Mouse (Mus musculus): ENCODE data around the gene Tgfbr1. TPM values are rescaled to one million over a fixed set of nuclear protein-coding genes. Genes with fewer than 3 reads are reported as not detected.

Tgfbr1 gene
- polyA plus RNA-seq, 1 experiment, result 2.4 TPM

DNA sequence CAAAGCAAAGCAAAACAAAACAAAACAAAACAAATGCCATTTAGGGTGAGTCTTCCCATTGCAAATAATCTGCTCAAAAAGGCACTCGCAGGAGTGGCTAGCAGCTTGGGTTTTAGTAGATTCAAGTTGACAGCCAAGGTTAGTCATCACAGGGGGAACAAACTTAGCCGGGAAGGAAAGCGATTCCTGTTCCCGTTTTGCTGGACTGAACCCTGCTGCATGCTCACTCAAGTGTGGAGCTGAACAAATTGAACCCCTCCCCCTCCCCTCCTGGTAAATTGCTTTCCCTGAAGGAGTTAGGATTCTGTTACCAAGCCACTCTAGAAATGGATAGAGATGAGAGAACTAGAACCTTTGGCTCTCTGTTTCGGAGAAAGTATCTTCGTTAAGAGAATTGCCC is 3.3 kb upstream of the Tgfbr1 start:
- H3ac ChIP-seq (ENCODE audit: control insufficient read depth, insufficient read length, low read depth), result no peak overlapping the region
- peaks cover 18% of the 10 kb centered on the region for H3K27me3 ChIP-seq (ENCODE audit: control insufficient read depth, insufficient read depth, insufficient read length)
- TF ChIP-seq FOSL1 (IDR thresholded peaks at IDR 0.05; ENCODE audit: insufficient read depth, low read length, poor library complexity, severe bottlenecking) (no peak), USF1 (IDR thresholded peaks at IDR 0.05; ENCODE audit: low read depth) (no peak), CTCF (IDR thresholded peaks at IDR 0.05; ENCODE audit: control insufficient read depth, insufficient read depth, insufficient read length) (no peak), MAX (IDR thresholded peaks at IDR 0.05) (no peak), MYOG (IDR thresholded peaks at IDR 0.05; ENCODE audit: control insufficient read depth, extremely low read depth, insufficient read length) (no peak), CEBPB (IDR thresholded peaks at IDR 0.05; ENCODE audit: low read depth) (no peak), MYOD1 (IDR thresholded peaks at IDR 0.05; ENCODE audit: control insufficient read depth, insufficient read length, low read depth) (no peak)
- H3K79me3 ChIP-seq (ENCODE audit: low read depth), result no peaks in the 10 kb centered on the region
- no peaks in the 10 kb centered on the region for H3K36me3 ChIP-seq (ENCODE audit: control insufficient read depth, insufficient read depth)
- H3K4me3 ChIP-seq (ENCODE audit: insufficient read depth, poor library complexity, severe bottlenecking), result no peak overlapping the region
- H3K79me2 ChIP-seq (ENCODE audit: control insufficient read depth, insufficient read depth), result peaks cover 13% of the 10 kb centered on the region

DNA sequence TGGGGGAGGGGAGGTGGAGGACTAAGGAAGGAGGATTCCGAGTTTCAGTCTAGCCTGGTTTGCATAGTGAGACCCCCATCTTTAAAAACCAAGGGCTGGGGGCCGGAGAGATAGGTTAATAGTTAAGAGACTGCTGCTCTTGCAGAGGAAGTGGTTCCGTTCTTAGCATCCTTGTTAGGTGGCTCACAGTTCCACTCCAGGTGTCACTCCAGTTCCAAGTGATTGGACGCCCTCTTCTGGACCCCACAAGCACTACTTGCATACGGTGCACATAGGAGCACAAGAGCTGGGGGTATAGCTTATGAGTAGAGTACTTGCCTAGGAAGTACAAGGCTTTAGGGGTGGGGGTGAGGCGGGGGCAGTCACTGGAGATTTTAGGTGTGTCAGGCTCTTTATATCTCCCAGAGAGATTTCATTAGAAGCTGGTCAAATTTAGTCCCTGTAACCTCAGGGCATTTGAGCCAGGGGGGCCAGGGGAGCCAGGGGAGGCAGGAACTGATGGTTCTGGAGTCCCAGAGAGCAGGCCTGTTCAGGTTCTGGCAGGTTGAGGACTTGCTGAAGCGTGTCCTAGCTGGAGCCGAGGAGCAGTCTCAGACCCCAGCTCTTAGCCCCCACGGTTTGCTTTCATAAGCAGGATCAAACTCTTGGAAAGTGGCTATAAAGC is 1.5 kb upstream of the Tgfbr1 start:
- TF ChIP-seq MAX (IDR thresholded peaks at IDR 0.05), result no peak
- peak; percentile 28 for TF ChIP-seq CTCF (IDR thresholded peaks at IDR 0.05; ENCODE audit: control insufficient read depth, insufficient read depth, insufficient read length)

DNA sequence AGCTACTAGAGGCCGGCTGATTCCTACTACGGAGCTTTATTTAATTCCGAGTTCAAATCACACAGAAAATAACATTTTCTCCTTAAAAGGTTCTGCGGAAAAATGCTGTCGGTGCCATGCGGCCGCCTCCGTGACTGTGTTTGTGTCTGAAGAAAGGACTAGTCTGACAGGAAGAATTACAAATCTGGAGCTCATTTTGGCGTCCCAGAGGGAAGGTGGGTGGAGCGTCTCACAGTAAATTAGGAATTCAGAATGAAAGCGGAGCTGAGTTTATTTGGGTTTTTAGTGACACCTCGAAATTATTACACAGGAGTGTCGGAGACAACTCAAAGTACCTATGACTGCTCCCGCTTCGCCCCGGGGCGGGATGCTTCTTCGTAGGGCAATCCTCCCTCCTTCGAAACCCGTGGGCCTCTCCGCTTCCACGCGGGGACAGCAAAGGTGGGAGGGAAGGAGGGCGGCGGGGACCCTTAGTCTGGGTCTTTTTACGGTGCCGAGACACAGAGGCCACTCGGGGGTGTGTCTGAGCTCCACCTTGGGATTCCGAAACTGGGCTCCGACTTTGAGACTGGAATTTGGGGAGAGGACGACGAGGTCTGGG is 861 bp upstream of the Tgfbr1 start:
- H3K79me3 ChIP-seq (ENCODE audit: low read depth), result peaks cover 11% of the 10 kb centered on the region
- peaks cover 13% of the 10 kb centered on the region for H3K27me3 ChIP-seq (ENCODE audit: control insufficient read depth, insufficient read depth, insufficient read length)
- no peaks in the 10 kb centered on the region for H3K36me3 ChIP-seq (ENCODE audit: control insufficient read depth, insufficient read depth)
- TF ChIP-seq CTCF (IDR thresholded peaks at IDR 0.05; ENCODE audit: control insufficient read depth, insufficient read depth, insufficient read length), result no peak
- no peak for TF ChIP-seq MAX (IDR thresholded peaks at IDR 0.05)
- TF ChIP-seq FOSL1 (IDR thresholded peaks at IDR 0.05; ENCODE audit: insufficient read depth, low read length, poor library complexity, severe bottlenecking), result no peak
- TF ChIP-seq MYOD1 (IDR thresholded peaks at IDR 0.05; ENCODE audit: control insufficient read depth, insufficient read length, low read depth), result no peak
- no peak for TF ChIP-seq CEBPB (IDR thresholded peaks at IDR 0.05; ENCODE audit: low read depth)
- TF ChIP-seq USF1 (IDR thresholded peaks at IDR 0.05; ENCODE audit: low read depth), result no peak
- TF ChIP-seq MYOG (IDR thresholded peaks at IDR 0.05; ENCODE audit: control insufficient read depth, extremely low read depth, insufficient read length), result no peak
- peak overlapping the region; percentile 40 for H3K4me3 ChIP-seq (ENCODE audit: insufficient read depth, poor library complexity, severe bottlenecking)
- peaks cover 36% of the 10 kb centered on the region for H3K79me2 ChIP-seq (ENCODE audit: control insufficient read depth, insufficient read depth)
- peak overlapping the region; percentile 70 for H3ac ChIP-seq (ENCODE audit: control insufficient read depth, insufficient read length, low read depth)

More for the DNA sequence above, 1.5 kb upstream of the Tgfbr1 start:
- Histone ChIP-seq H3K79me2 (ENCODE audit: control insufficient read depth, insufficient read depth) (peaks cover 29% of the 10 kb centered on the region), H3K36me3 (ENCODE audit: control insufficient read depth, insufficient read depth) (no peaks in the 10 kb centered on the region), H3ac (ENCODE audit: control insufficient read depth, insufficient read length, low read depth) (no peak overlapping the region), H3K27me3 (ENCODE audit: control insufficient read depth, insufficient read depth, insufficient read length) (peaks cover 13% of the 10 kb centered on the region), H3K79me3 (ENCODE audit: low read depth) (peaks cover 9% of the 10 kb centered on the region), H3K4me3 (ENCODE audit: insufficient read depth, poor library complexity, severe bottlenecking) (no peak overlapping the region)

DNA sequence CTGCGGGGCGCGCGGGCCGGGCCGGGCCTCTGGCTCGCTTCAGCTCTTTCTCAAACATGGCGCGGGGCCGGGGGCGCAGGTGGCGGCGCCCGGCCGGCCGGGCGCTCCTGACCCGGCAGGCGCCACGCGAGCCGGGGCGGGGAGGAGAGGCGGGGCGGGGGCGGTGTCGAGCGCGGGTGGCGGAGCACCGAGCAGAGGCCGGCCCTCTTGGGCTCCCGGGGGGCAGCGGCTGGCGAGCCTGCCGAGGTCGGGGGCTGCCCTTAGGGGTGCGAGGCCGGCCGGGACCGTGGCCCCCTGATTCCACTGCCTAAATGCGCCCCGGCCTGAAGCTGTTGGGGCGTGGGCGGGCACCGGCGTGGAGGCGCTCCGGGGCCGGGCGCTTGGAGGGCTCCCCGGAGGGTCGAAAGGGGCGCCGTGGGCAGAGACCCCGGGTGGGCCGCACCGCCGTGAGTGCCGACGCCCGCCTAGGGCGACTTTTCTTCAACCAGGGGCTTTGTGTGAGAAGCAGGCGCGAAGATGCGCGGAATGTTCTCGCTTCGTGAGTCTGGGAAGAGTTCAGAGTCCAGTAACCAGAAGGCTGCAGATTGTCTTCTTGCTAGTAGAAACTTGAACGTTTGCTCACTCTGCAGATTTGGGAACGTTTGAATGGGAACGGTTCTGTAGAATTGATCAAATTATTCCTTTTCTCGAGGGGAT is 542 bp downstream of the Tgfbr1 start:
- TF ChIP-seq CTCF (IDR thresholded peaks at IDR 0.05; ENCODE audit: control insufficient read depth, insufficient read depth, insufficient read length) (no peak), USF1 (IDR thresholded peaks at IDR 0.05; ENCODE audit: low read depth) (no peak), MAX (IDR thresholded peaks at IDR 0.05) (no peak), MYOG (IDR thresholded peaks at IDR 0.05; ENCODE audit: control insufficient read depth, extremely low read depth, insufficient read length) (no peak), MYOD1 (IDR thresholded peaks at IDR 0.05; ENCODE audit: control insufficient read depth, insufficient read length, low read depth) (no peak), FOSL1 (IDR thresholded peaks at IDR 0.05; ENCODE audit: insufficient read depth, low read length, poor library complexity, severe bottlenecking) (no peak), CEBPB (IDR thresholded peaks at IDR 0.05; ENCODE audit: low read depth) (no peak)
- H3K4me3 ChIP-seq (ENCODE audit: insufficient read depth, poor library complexity, severe bottlenecking), result peak overlapping the region; percentile 46
- H3ac ChIP-seq (ENCODE audit: control insufficient read depth, insufficient read length, low read depth), result peak overlapping the region; percentile 74
- H3K27me3 ChIP-seq (ENCODE audit: control insufficient read depth, insufficient read depth, insufficient read length), result peaks cover 10% of the 10 kb centered on the region
- H3K79me2 ChIP-seq (ENCODE audit: control insufficient read depth, insufficient read depth), result peaks cover 50% of the 10 kb centered on the region
- H3K36me3 ChIP-seq (ENCODE audit: control insufficient read depth, insufficient read depth), result no peaks in the 10 kb centered on the region
- H3K79me3 ChIP-seq (ENCODE audit: low read depth), result peaks cover 13% of the 10 kb centered on the region

DNA sequence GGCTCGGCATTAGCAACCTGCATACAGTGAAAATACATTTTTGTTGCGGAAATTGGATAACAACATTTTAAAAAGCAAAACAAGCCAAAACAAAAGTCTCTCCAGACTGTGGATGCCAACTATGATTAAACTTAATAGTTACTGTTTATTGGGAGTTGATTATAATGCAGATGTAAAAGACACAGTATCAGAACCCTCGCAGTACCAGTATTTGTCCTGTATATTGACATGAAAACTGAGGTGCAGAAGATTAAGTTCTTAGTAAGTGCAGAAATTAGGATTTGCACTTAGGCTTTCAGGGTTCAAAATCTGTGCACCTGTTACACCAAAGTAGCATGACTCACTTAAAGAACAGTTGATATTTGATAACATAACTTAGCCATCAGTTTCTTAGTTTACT is 1.3 kb downstream of the Tgfbr1 start:
- H3K79me3 ChIP-seq (ENCODE audit: low read depth), result peaks cover 13% of the 10 kb centered on the region
- no peak for TF ChIP-seq USF1 (IDR thresholded peaks at IDR 0.05; ENCODE audit: low read depth)
- no peak for TF ChIP-seq FOSL1 (IDR thresholded peaks at IDR 0.05; ENCODE audit: insufficient read depth, low read length, poor library complexity, severe bottlenecking)
- no peak for TF ChIP-seq MYOG (IDR thresholded peaks at IDR 0.05; ENCODE audit: control insufficient read depth, extremely low read depth, insufficient read length)
- no peak for TF ChIP-seq MYOD1 (IDR thresholded peaks at IDR 0.05; ENCODE audit: control insufficient read depth, insufficient read length, low read depth)
- no peak for TF ChIP-seq CEBPB (IDR thresholded peaks at IDR 0.05; ENCODE audit: low read depth)
- TF ChIP-seq MAX (IDR thresholded peaks at IDR 0.05), result no peak
- TF ChIP-seq CTCF (IDR thresholded peaks at IDR 0.05; ENCODE audit: control insufficient read depth, insufficient read depth, insufficient read length), result no peak
- no peaks in the 10 kb centered on the region for H3K36me3 ChIP-seq (ENCODE audit: control insufficient read depth, insufficient read depth)
- H3K4me3 ChIP-seq (ENCODE audit: insufficient read depth, poor library complexity, severe bottlenecking), result peak overlapping the region; percentile 46
- peaks cover 57% of the 10 kb centered on the region for H3K79me2 ChIP-seq (ENCODE audit: control insufficient read depth, insufficient read depth)
- H3K27me3 ChIP-seq (ENCODE audit: control insufficient read depth, insufficient read depth, insufficient read length), result peaks cover 6% of the 10 kb centered on the region
- H3ac ChIP-seq (ENCODE audit: control insufficient read depth, insufficient read length, low read depth), result no peak overlapping the region
